Mouse (Mus musculus) heart, embryonic 16.5 days (tissue): ENCODE results near the gene Dynlrb1. TPM values are rescaled to one million over a fixed set of nuclear protein-coding genes. Genes with fewer than 3 reads are reported as not detected.

Experiments
- ATAC-seq: fragments of 200-750 bp; cut with Nextera tagmentation; replicated peaks from 2 replicates; pipeline ENCODE4 v1.8.0; 2017; ENCODE audit warnings: moderate number of reproducible peaks; ENCODE audit not compliant: insufficient read depth, low FRiP score; ENCODE audit errors: extremely low read depth
- H3K27ac ChIP-seq: fragments of 300-500 bp; sonication (generic); 2 replicates; pipeline ENCODE4 v1.5.1; 2014; ENCODE audit warnings: mild to moderate bottlenecking, low read length, control low read depth, moderate library complexity
- H3K27me3 ChIP-seq: fragments of 300-500 bp; sonication (generic); 2 replicates; pipeline ENCODE4 v1.6.1; 2014; ENCODE audit warnings: low read length, mixed read lengths; ENCODE audit not compliant: control insufficient read depth, insufficient read depth
- H3K36me3 ChIP-seq: fragments of 300-500 bp; sonication (generic); 2 replicates; pipeline ENCODE4 v1.6.1; 2014; ENCODE audit not compliant: control insufficient read depth, insufficient read depth
- H3K4me1 ChIP-seq: fragments of 300-500 bp; sonication (generic); 2 replicates; pipeline ENCODE4 v1.6.1; 2014; ENCODE audit warnings: low read length, mixed read lengths; ENCODE audit not compliant: control insufficient read depth, insufficient read depth
- H3K4me2 ChIP-seq: fragments of 300-500 bp; sonication (generic); 2 replicates; pipeline ENCODE4 v1.6.1; 2014; ENCODE audit warnings: low read depth, mild to moderate bottlenecking, control low read depth, low read length
- H3K4me3 ChIP-seq: fragments of 300-500 bp; sonication (generic); 2 replicates; pipeline ENCODE4 v1.5.1; 2014; ENCODE audit warnings: mild to moderate bottlenecking, control low read depth, low read length
- H3K9ac ChIP-seq: fragments of 300-500 bp; sonication (generic); 2 replicates; pipeline ENCODE4 v1.6.1; 2014; ENCODE audit warnings: low read length, control low read depth
- H3K9me3 ChIP-seq: fragments of 300-500 bp; sonication (generic); replicated peaks from 2 replicates; pipeline ENCODE4 v1.6.1; 2016; ENCODE audit warnings: low read length; ENCODE audit not compliant: control insufficient read depth
- WGBS: fragments of 180-500 bp; shearing (Covaris S2); extraction: QIAGEN DNeasy Blood & Tissue Kit; methylation state at CpG from one replicate; pipeline ENCODE4 v1.1.7; 2014; 5-methylcytosine and 5-hydroxymethylcytosine counted together
- polyA plus RNA-seq: library from polyadenylated mRNA; unstranded; fragments of >200 nt; fragmentation: Nextera tagmentation; extraction: Ambion mirVana; gene quantifications from 2 replicates; pipeline ENCODE4 v1.2.1, GENCODE M21; 2015

Dynlrb1 gene
- polyA plus RNA-seq, 1 experiment from 2014 or later, result 410 TPM

- Histone ChIP-seq H3K36me3 (peaks cover 69% of the 10 kb centered on the region), H3K9ac (no peak overlapping the region), H3K9me3 (no peaks in the 10 kb centered on the region), H3K4me2 (no peak overlapping the region), H3K4me1 (peaks cover 10% of the 10 kb centered on the region; the same call in 1 of the 2 replicates), H3K27ac (no peak overlapping the region), H3K27me3 (no peaks in the 10 kb centered on the region), H3K4me3 (no peak overlapping the region)
- WGBS, result 77% methylated on average over 1 of the region's 1 CpGs
- ATAC-seq, result no peak
These were observed 11.9 kb downstream of the Dynlrb1 start for GRCm38 (mm10) chr2:155248206-155248605.

- no peaks in the 10 kb centered on the region for H3K9me3 ChIP-seq
- H3K4me2 ChIP-seq, result no peak overlapping the region
- no peaks in the 10 kb centered on the region for H3K27me3 ChIP-seq
- no peak overlapping the region for H3K4me3 ChIP-seq
- H3K4me1 ChIP-seq, result peaks cover 10% of the 10 kb centered on the region; the same call in 1 of the 2 replicates
- peaks cover 64% of the 10 kb centered on the region for H3K36me3 ChIP-seq
- no peak overlapping the region for H3K9ac ChIP-seq
- no peak overlapping the region for H3K27ac ChIP-seq
- 92% methylated on average over 2 of the region's 2 CpGs for WGBS
- no peak for ATAC-seq
These were observed 12.4 kb downstream of the Dynlrb1 start for GRCm38 (mm10) chr2:155248718-155249117.

- Histone ChIP-seq H3K4me3 (no peak overlapping the region), H3K9ac (no peak overlapping the region), H3K27me3 (no peaks in the 10 kb centered on the region), H3K4me2 (no peak overlapping the region), H3K9me3 (no peaks in the 10 kb centered on the region), H3K27ac (no peak overlapping the region), H3K36me3 (peaks cover 58% of the 10 kb centered on the region), H3K4me1 (peaks cover 10% of the 10 kb centered on the region; the same call in 1 of the 2 replicates)
- ATAC-seq, result no peak
- 88% methylated on average over 5 of the region's 5 CpGs for WGBS
These were observed 13.3 kb downstream of the Dynlrb1 start for GRCm38 (mm10) chr2:155249588-155249987.

GRCm38 (mm10) chr2:155265526-155265925, 29.2 kb downstream of the Dynlrb1 start:
- Histone ChIP-seq H3K9me3 (no peaks in the 10 kb centered on the region), H3K4me3 (no peak overlapping the region), H3K4me1 (no peaks in the 10 kb centered on the region), H3K27me3 (no peaks in the 10 kb centered on the region), H3K27ac (no peak overlapping the region), H3K9ac (no peak overlapping the region), H3K36me3 (no peaks in the 10 kb centered on the region), H3K4me2 (no peak overlapping the region)
- no peak for ATAC-seq
- WGBS, result 79% methylated on average over 6 of the region's 6 CpGs

GRCm38 (mm10) chr2:155266896-155267295, 30.6 kb downstream of the Dynlrb1 start:
- Histone ChIP-seq H3K4me3 (no peak overlapping the region), H3K36me3 (no peaks in the 10 kb centered on the region), H3K27me3 (no peaks in the 10 kb centered on the region), H3K9me3 (no peaks in the 10 kb centered on the region), H3K4me1 (no peaks in the 10 kb centered on the region), H3K27ac (no peak overlapping the region), H3K9ac (no peak overlapping the region), H3K4me2 (no peak overlapping the region)
- WGBS, result 86% methylated on average over 4 of the region's 5 CpGs
- no peak for ATAC-seq

GRCm38 (mm10) chr2:155271957-155272356, 35.6 kb downstream of the Dynlrb1 start:
- 87% methylated on average over 6 of the region's 6 CpGs for WGBS
- H3K9ac ChIP-seq, result no peak overlapping the region
- no peaks in the 10 kb centered on the region for H3K27me3 ChIP-seq
- no peak overlapping the region for H3K27ac ChIP-seq
- H3K9me3 ChIP-seq, result no peaks in the 10 kb centered on the region
- no peak for ATAC-seq
- H3K4me3 ChIP-seq, result no peak overlapping the region
- H3K4me1 ChIP-seq, result peaks cover 6% of the 10 kb centered on the region
- no peak overlapping the region for H3K4me2 ChIP-seq
- H3K36me3 ChIP-seq, result no peaks in the 10 kb centered on the region

GRCm38 (mm10) chr2:155272396-155273170, 36.2 kb downstream of the Dynlrb1 start:
- no peaks in the 10 kb centered on the region for H3K27me3 ChIP-seq
- WGBS, result 53% methylated on average over 10 of the region's 10 CpGs
- H3K36me3 ChIP-seq, result no peaks in the 10 kb centered on the region

GRCm38 (mm10) chr2:155273603-155274002, 37.3 kb downstream of the Dynlrb1 start:
- H3K27ac ChIP-seq, result no peak overlapping the region
- ATAC-seq, result no peak
- H3K9me3 ChIP-seq, result no peaks in the 10 kb centered on the region
- H3K4me1 ChIP-seq, result peaks cover 19% of the 10 kb centered on the region
- H3K27me3 ChIP-seq, result no peaks in the 10 kb centered on the region
- 92% methylated on average over 8 of the region's 8 CpGs for WGBS
- H3K4me2 ChIP-seq, result no peak overlapping the region
- no peak overlapping the region for H3K9ac ChIP-seq
- H3K4me3 ChIP-seq, result no peak overlapping the region
- 0 out of 2 replicates have a peak, but pooled peaks cover 2% of the 10 kb centered on the region for H3K36me3 ChIP-seq

More at GRCm38 (mm10) chr2:155272396-155273170, 36.2 kb downstream of the Dynlrb1 start:
- no peaks in the 10 kb centered on the region for H3K9me3 ChIP-seq
- no peak overlapping the region for H3K4me2 ChIP-seq
- H3K9ac ChIP-seq, result no peak overlapping the region
- H3K27ac ChIP-seq, result no peak overlapping the region
- no peak for ATAC-seq
- peaks cover 12% of the 10 kb centered on the region for H3K4me1 ChIP-seq
- H3K4me3 ChIP-seq, result no peak overlapping the region

- peak; percentile 90 for ATAC-seq
- H3K4me1 ChIP-seq, result peaks cover 19% of the 10 kb centered on the region
- H3K27me3 ChIP-seq, result no peaks in the 10 kb centered on the region
- H3K36me3 ChIP-seq, result 0 out of 2 replicates have a peak, but pooled peaks cover 2% of the 10 kb centered on the region
- H3K27ac ChIP-seq, result peak within 1 kb of the TSS; percentile 88
- peak within 1 kb of the TSS; percentile 91 for H3K9ac ChIP-seq
- peak within 1 kb of the TSS; percentile 76 for H3K4me3 ChIP-seq
- WGBS, result 2% methylated on average over 45 of the region's 47 CpGs
- peak within 1 kb of the TSS; percentile 68 for H3K4me2 ChIP-seq
- no peaks in the 10 kb centered on the region for H3K9me3 ChIP-seq
These were observed 39.9 kb downstream of the Dynlrb1 start, which contains the start of gene Map1lc3a for GRCm38 (mm10) chr2:155276195-155276594. Map1lc3a (plus strand) TSS chr2:155276297.
